Mouse (Mus musculus): ENCODE results near the gene Olfr523.

Gene Olfr523

GRCm38 (mm10) chr7:140179176-140179575 lies 6.2 kb downstream of the Olfr523 start:
- DNase-seq (ENCODE audit: low read depth, low spot score), result no peak

- DNase-seq (ENCODE audit: low read depth, low spot score), result no peak
These were observed 7.7 kb downstream of the Olfr523 start for GRCm38 (mm10) chr7:140180692-140181091.

GRCm38 (mm10) chr7:140184206-140184605 lies 11.2 kb downstream of the Olfr523 start:
- DNase-seq (ENCODE audit: low read depth, low spot score), result no peak

GRCm38 (mm10) chr7:140186646-140187620 lies 13.9 kb downstream of the Olfr523 start:
- DNase-seq (ENCODE audit: low read depth, low spot score), result peak; percentile 8

GRCm38 (mm10) chr7:140187721-140188390 lies 14.8 kb downstream of the Olfr523 start:
- DNase-seq (ENCODE audit: low read depth, low spot score), result no peak

GRCm38 (mm10) chr7:140188391-140189328 lies 15.6 kb downstream of the Olfr523 start:
- DNase-seq (ENCODE audit: low read depth, low spot score), result peak; percentile 52

GRCm38 (mm10) chr7:140190435-140190834 lies 17.4 kb downstream of the Olfr523 start:
- no peak for DNase-seq (ENCODE audit: low read depth, low spot score)

- DNase-seq (ENCODE audit: low read depth, low spot score), result no peak
These were observed 19.4 kb downstream of the Olfr523 start for GRCm38 (mm10) chr7:140192445-140192844.

GRCm38 (mm10) chr7:140192851-140193250 lies 19.8 kb downstream of the Olfr523 start:
- no peak for DNase-seq (ENCODE audit: low read depth, low spot score)

GRCm38 (mm10) chr7:140194031-140194430 lies 21.0 kb downstream of the Olfr523 start:
- no peak for DNase-seq (ENCODE audit: low read depth, low spot score)

- DNase-seq (ENCODE audit: low read depth, low spot score), result no peak
These were observed 23.0 kb downstream of the Olfr523 start for GRCm38 (mm10) chr7:140196002-140196401.

GRCm38 (mm10) chr7:140201090-140201489 lies 28.1 kb downstream of the Olfr523 start:
- no peak for DNase-seq (ENCODE audit: low read depth, low spot score)

GRCm38 (mm10) chr7:140205864-140206263 lies 32.8 kb downstream of the Olfr523 start, which contains the start of gene Olfr524:
TSS of gene Olfr524 (minus strand) at chr7:140205964.
- no peak for DNase-seq (ENCODE audit: low read depth, low spot score)

GRCm38 (mm10) chr7:140206904-140207303 lies 33.9 kb downstream of the Olfr523 start:
- no peak for DNase-seq (ENCODE audit: low read depth, low spot score)

GRCm38 (mm10) chr7:140208153-140208552 lies 35.1 kb downstream of the Olfr523 start:
- no peak for DNase-seq (ENCODE audit: low read depth, low spot score)

- DNase-seq (ENCODE audit: low read depth, low spot score), result no peak
These were observed 35.7 kb downstream of the Olfr523 start for GRCm38 (mm10) chr7:140208677-140209076.

GRCm38 (mm10) chr7:140213841-140214240 lies 40.8 kb downstream of the Olfr523 start:
- DNase-seq (ENCODE audit: low read depth, low spot score), result no peak

- DNase-seq (ENCODE audit: low read depth, low spot score), result no peak
These were observed 45.0 kb downstream of the Olfr523 start, which contains the start of gene Cd163l1 for GRCm38 (mm10) chr7:140217967-140218366. TSS of gene Cd163l1 (plus strand) at chr7:140218267.

GRCm38 (mm10) chr7:140219268-140219667 lies 46.3 kb downstream of the Olfr523 start:
- no peak for DNase-seq (ENCODE audit: low read depth, low spot score)

- DNase-seq (ENCODE audit: low read depth, low spot score), result no peak
These were observed 47.4 kb downstream of the Olfr523 start for GRCm38 (mm10) chr7:140220375-140220774.

- no peak for DNase-seq (ENCODE audit: low read depth, low spot score)
These were observed 51.2 kb downstream of the Olfr523 start for GRCm38 (mm10) chr7:140224209-140224608.
